Mouse (Mus musculus) MEL (cell line): ENCODE results near the gene Arhgap9. TPM values are rescaled to one million over a fixed set of nuclear protein-coding genes. Genes with fewer than 3 reads are reported as not detected.

ENCODE experiments used
- DNase-seq: peaks from one replicate; pipeline ENCODE4 v3.0.0; 2011; ENCODE audit warnings: low read depth, low spot score
- H3K27ac ChIP-seq: 2 replicates; pipeline ENCODE4 v1.5.1; 2012; ENCODE audit warnings: low read depth, mild to moderate bottlenecking, control low read depth, low read length, moderate library complexity; ENCODE audit not compliant: control insufficient read depth
- H3K27me3 ChIP-seq, 2 experiments: fragments of 150-350 bp in 1 of 2; sonication (generic) in 1 of 2; 2 replicates each; pipeline ENCODE4 v1.6.1; 2012; ENCODE audit warnings: low read length in 2 of 2, mild to moderate bottlenecking in 2 of 2, improper control_type of control experiment in 1 of 2, moderate library complexity in 1 of 2; ENCODE audit not compliant: insufficient read depth in 2 of 2, control insufficient read depth in 1 of 2
- H3K36me3 ChIP-seq, 2 experiments: 2 replicates each; pipeline ENCODE4 v1.6.1; 2012 to 2014; ENCODE audit warnings: low read length in 2 of 2, improper control_type of control experiment in 1 of 2, inconsistent platforms in 1 of 2, mild to moderate bottlenecking in 1 of 2; ENCODE audit not compliant: insufficient read depth in 2 of 2, control insufficient read depth in 1 of 2
- H3K4me1 ChIP-seq, 2 experiments: fragments of 150-350 bp in 1 of 2; sonication (generic) in 1 of 2; 2 replicates each; pipeline ENCODE4 v1.6.1; 2012; ENCODE audit warnings: low read length in 2 of 2, improper control_type of control experiment in 1 of 2, mild to moderate bottlenecking in 1 of 2; ENCODE audit not compliant: insufficient read depth in 2 of 2, control insufficient read depth in 1 of 2
- H3K4me3 ChIP-seq, 2 experiments: fragments of 150-350 bp in 1 of 2; sonication (generic) in 1 of 2; 2 replicates each; pipeline ENCODE4 v1.5.1; 2012; ENCODE audit warnings: low read depth in 2 of 2, low read length in 2 of 2, mild to moderate bottlenecking in 2 of 2, moderate library complexity in 2 of 2, control low read depth in 1 of 2, improper control_type of control experiment in 1 of 2; ENCODE audit not compliant: control insufficient read depth in 1 of 2, insufficient read depth in 1 of 2
- H3K79me2 ChIP-seq: 2 replicates; pipeline ENCODE4 v1.6.1; 2012; ENCODE audit warnings: mild to moderate bottlenecking, low read length, moderate library complexity; ENCODE audit not compliant: control insufficient read depth, poor library complexity, insufficient read depth
- H3K9ac ChIP-seq: 2 replicates; pipeline ENCODE4 v1.6.1; 2012; ENCODE audit warnings: low read depth, mild to moderate bottlenecking, control low read depth, low read length, moderate library complexity; ENCODE audit not compliant: control insufficient read depth, poor library complexity, severe bottlenecking
- H3K9me3 ChIP-seq: fragments of 150-350 bp; sonication (generic); replicated peaks from 2 replicates; pipeline ENCODE4 v1.6.1; 2012; ENCODE audit warnings: mild to moderate bottlenecking, low read length, improper control_type of control experiment, moderate library complexity; ENCODE audit not compliant: insufficient read depth
- BHLHE40 ChIP-seq: IDR thresholded peaks from 2 replicates; pipeline ENCODE4 v1.6.1; 2012; ENCODE audit warnings: low read depth, mild to moderate bottlenecking, inconsistent platforms, low read length, improper control_type of control experiment, borderline replicate concordance
- CHD1 ChIP-seq: IDR thresholded peaks from 2 replicates; pipeline ENCODE4 v1.6.1; 2012; ENCODE audit warnings: low read depth, mild to moderate bottlenecking, inconsistent platforms, low read length, improper control_type of control experiment
- CHD2 ChIP-seq: IDR thresholded peaks from 2 replicates; pipeline ENCODE4 v1.6.1; 2011; ENCODE audit warnings: low read length, improper control_type of control experiment
- E2F4 ChIP-seq: IDR thresholded peaks from 2 replicates; pipeline ENCODE4 v1.6.1; 2011; ENCODE audit warnings: low read depth, low read length, improper control_type of control experiment, borderline replicate concordance
- ELF1 ChIP-seq: IDR thresholded peaks from 2 replicates; pipeline ENCODE4 v1.6.1; 2014; ENCODE audit warnings: low read depth, mild to moderate bottlenecking, inconsistent platforms, low read length, improper control_type of control experiment, moderate library complexity
- EP300 ChIP-seq, 2 experiments: IDR thresholded peaks; 2 replicates each; pipeline ENCODE4 v1.6.1; 2011; ENCODE audit warnings: improper control_type of control experiment in 2 of 2, low read length in 2 of 2, low read depth in 1 of 2, mild to moderate bottlenecking in 1 of 2
- ETS1 ChIP-seq: IDR thresholded peaks from 2 replicates; pipeline ENCODE4 v1.6.1; 2012; ENCODE audit warnings: low read depth, mild to moderate bottlenecking, inconsistent platforms, low read length, improper control_type of control experiment, moderate library complexity
- GABPA ChIP-seq: IDR thresholded peaks from 2 replicates; pipeline ENCODE4 v1.6.1; 2012; ENCODE audit warnings: low read depth, mild to moderate bottlenecking, inconsistent platforms, low read length, improper control_type of control experiment, moderate library complexity
- GATA1 ChIP-seq: IDR thresholded peaks from 2 replicates; pipeline ENCODE4 v1.6.1; 2011; ENCODE audit warnings: low read depth, low read length, improper control_type of control experiment
- JUND ChIP-seq: IDR thresholded peaks from 2 replicates; pipeline ENCODE4 v1.6.1; 2011; ENCODE audit warnings: low read depth, mild to moderate bottlenecking, improper control_type of control experiment, low read length
- KAT2A ChIP-seq: conservative IDR thresholded peaks from 2 replicates; pipeline ENCODE4 v1.6.1; 2012; ENCODE audit warnings: low read depth, low read length, improper control_type of control experiment, inconsistent platforms
- MAFK ChIP-seq: IDR thresholded peaks from 2 replicates; pipeline ENCODE4 v1.6.1; 2011; ENCODE audit warnings: low read depth, mild to moderate bottlenecking, low read length, improper control_type of control experiment, borderline replicate concordance
- MAX ChIP-seq: IDR thresholded peaks from 2 replicates; pipeline ENCODE4 v1.6.1; 2011; ENCODE audit warnings: low read length, improper control_type of control experiment
- MEF2A ChIP-seq: IDR thresholded peaks from 2 replicates; pipeline ENCODE4 v1.6.1; 2014; ENCODE audit warnings: low read depth, mild to moderate bottlenecking, inconsistent platforms, low read length, improper control_type of control experiment; ENCODE audit not compliant: poor library complexity, insufficient replicate concordance, severe bottlenecking; ENCODE audit errors: extremely low read depth
- MXI1 ChIP-seq: IDR thresholded peaks from 2 replicates; pipeline ENCODE4 v1.6.1; 2011; ENCODE audit warnings: mild to moderate bottlenecking, low read depth, low read length, improper control_type of control experiment
- MYB ChIP-seq: IDR thresholded peaks from 2 replicates; pipeline ENCODE4 v1.6.1; 2011; ENCODE audit warnings: mild to moderate bottlenecking, low read depth, low read length, improper control_type of control experiment
- MYC ChIP-seq: IDR thresholded peaks from 2 replicates; pipeline ENCODE4 v1.6.1; 2011; ENCODE audit warnings: low read depth, mild to moderate bottlenecking, low read length, improper control_type of control experiment, moderate library complexity
- NELFE ChIP-seq: IDR thresholded peaks from 2 replicates; pipeline ENCODE4 v1.6.1; 2011; ENCODE audit warnings: low read depth, low read length, improper control_type of control experiment
- NRF1 ChIP-seq: IDR thresholded peaks from 2 replicates; pipeline ENCODE4 v1.6.1; 2014; ENCODE audit warnings: low read depth, mild to moderate bottlenecking, inconsistent platforms, low read length, improper control_type of control experiment, moderate library complexity; ENCODE audit not compliant: poor library complexity, insufficient read depth, severe bottlenecking
- POLR2A ChIP-seq, 2 experiments: IDR thresholded peaks; 2 replicates each; pipeline ENCODE4 v1.6.1; 2011 to 2012; ENCODE audit warnings: low read length in 2 of 2, mild to moderate bottlenecking in 2 of 2, control low read depth in 1 of 2, improper control_type of control experiment in 1 of 2, low read depth in 1 of 2, moderate library complexity in 1 of 2; ENCODE audit not compliant: control insufficient read depth in 1 of 2, insufficient read depth in 1 of 2, poor library complexity in 1 of 2
- POLR2AphosphoS5 ChIP-seq: IDR thresholded peaks from 2 replicates; pipeline ENCODE4 v1.6.1; 2012; ENCODE audit warnings: low read depth, borderline replicate concordance, mild to moderate bottlenecking, inconsistent platforms, low read length, moderate library complexity, mixed read lengths
- RCOR1 ChIP-seq: IDR thresholded peaks from 2 replicates; pipeline ENCODE4 v1.6.1; 2012; ENCODE audit warnings: low read depth, mild to moderate bottlenecking, inconsistent platforms, low read length, improper control_type of control experiment
- SMC3 ChIP-seq: IDR thresholded peaks from 2 replicates; pipeline ENCODE4 v1.6.1; 2011; ENCODE audit warnings: low read depth, low read length, improper control_type of control experiment
- TAL1 ChIP-seq: IDR thresholded peaks from 2 replicates; pipeline ENCODE4 v1.6.1; 2012; ENCODE audit warnings: mild to moderate bottlenecking, inconsistent platforms, low read length, moderate library complexity, mixed read lengths
- TCF12 ChIP-seq: IDR thresholded peaks from 2 replicates; pipeline ENCODE4 v1.6.1; 2014; ENCODE audit warnings: low read depth, mild to moderate bottlenecking, inconsistent platforms, low read length, improper control_type of control experiment, moderate library complexity
- UBTF ChIP-seq: IDR thresholded peaks from 2 replicates; pipeline ENCODE4 v1.6.1; 2012; ENCODE audit warnings: low read depth, mild to moderate bottlenecking, inconsistent platforms, low read length, improper control_type of control experiment, moderate library complexity, borderline replicate concordance; ENCODE audit not compliant: insufficient read depth
- USF1 ChIP-seq: IDR thresholded peaks from 2 replicates; pipeline ENCODE4 v1.6.1; 2014; ENCODE audit warnings: low read depth, mild to moderate bottlenecking, inconsistent platforms, low read length, improper control_type of control experiment, moderate library complexity
- ZC3H11A ChIP-seq: IDR thresholded peaks from 2 replicates; pipeline ENCODE4 v1.6.1; 2012; ENCODE audit warnings: low read depth, mild to moderate bottlenecking, inconsistent platforms, low read length, improper control_type of control experiment
- ZMIZ1 ChIP-seq: IDR thresholded peaks from 2 replicates; pipeline ENCODE4 v1.6.1; 2012; ENCODE audit warnings: low read depth, mild to moderate bottlenecking, inconsistent platforms, low read length, improper control_type of control experiment, moderate library complexity
- ZNF384 ChIP-seq: IDR thresholded peaks from 2 replicates; pipeline ENCODE4 v1.6.1; 2012; ENCODE audit warnings: low read depth, mild to moderate bottlenecking, inconsistent platforms, low read length, improper control_type of control experiment
- polyA plus RNA-seq, 2 experiments: library from polyadenylated mRNA; stranded (reverse) in 1 of 2; unstranded in 1 of 2; fragments of >175 nt in 1 of 2; fragments of >200 nt in 1 of 2; gene quantifications; 2 replicates each; pipeline versions ENCODE4 v1.2.1 to v1.2.4; 2012; ENCODE audit warnings: low replicate concordance in 2 of 2, low read depth in 1 of 2; ENCODE audit not compliant: insufficient read length in 2 of 2, insufficient read depth in 1 of 2, missing spikeins in 1 of 2
- total RNA-seq: library from RNA; depleted of rRNA; stranded (reverse); fragments of 300-350 nt; gene quantifications from 2 replicates; pipeline ENCODE4 v1.2.3, GENCODE M21; 2012

The Arhgap9 gene
- total and polyA plus RNA-seq, 3 experiments = 24.4 to 41.1 TPM; not detected in 1

GRCm38 (mm10) chr10:127349810-127350209 is 28.0 kb downstream of the Arhgap9 start:
- H3K4me3 ChIP-seq = no peak overlapping the region
- no peak overlapping the region for H3K9ac ChIP-seq
- H3K79me2 ChIP-seq = no peaks in the 10 kb centered on the region
- TF ChIP-seq GATA1 (no peak), E2F4 (no peak), TAL1 (no peak), CHD1 (no peak), MAX (no peak), ZMIZ1 (no peak), CHD2 (no peak), MAFK (no peak), ELF1 (no peak), RCOR1 (no peak), JUND (no peak), KAT2A (no peak), ETS1 (no peak), SMC3 (no peak), MXI1 (no peak)
- TF ChIP-seq, all 39 proteins: peak for 0
- peaks cover 0 to 1% of the 10 kb centered on the region in 2 experiments; a peak in 2 of 4 replicates for H3K27me3 ChIP-seq
- no peaks in the 10 kb centered on the region for H3K36me3 ChIP-seq
- H3K9me3 ChIP-seq = no peaks in the 10 kb centered on the region
- no peak for DNase-seq
- no peak overlapping the region for H3K27ac ChIP-seq
- peaks cover 0 to 14% of the 10 kb centered on the region in 2 experiments; a peak in 2 of 4 replicates for H3K4me1 ChIP-seq

GRCm38 (mm10) chr10:127350594-127351284 is 29.0 kb downstream of the Arhgap9 start:
- Histone ChIP-seq H3K36me3 (no peaks in the 10 kb centered on the region), H3K27me3 (peaks cover 0 to 1% of the 10 kb centered on the region in 2 experiments; a peak in 2 of 4 replicates), H3K79me2 (no peaks in the 10 kb centered on the region), H3K4me3 (peak overlapping the region; percentile 46 to 67), H3K4me1 (peaks cover 0 to 14% of the 10 kb centered on the region in 2 experiments; a peak in 2 of 4 replicates), H3K9me3 (no peaks in the 10 kb centered on the region), H3K27ac (no peak overlapping the region), H3K9ac (peak overlapping the region; percentile 55)
- DNase-seq = peak; percentile 87
- TF ChIP-seq CHD2 = no peak
- peak; percentile 34; the same call in 1 of the 2 replicates for TF ChIP-seq ZC3H11A
- peak; percentile 52; the same call in 1 of the 2 replicates for TF ChIP-seq MYC
- no peak for TF ChIP-seq E2F4
- no peak for TF ChIP-seq CHD1
- no peak for TF ChIP-seq ZNF384
- TF ChIP-seq NRF1 = no peak
- no peak for TF ChIP-seq POLR2AphosphoS5
- no peak; a peak in 1 of 4 replicates for TF ChIP-seq EP300 (IDR thresholded peaks at IDR 0.05; ENCODE audit: low read depth in 1 of 2, low read length in 2 of 2)
- TF ChIP-seq ELF1 = peak; percentile 68
- TF ChIP-seq UBTF = no peak
- peak; percentile 57 for TF ChIP-seq NELFE
- TF ChIP-seq POLR2A (IDR thresholded peaks at IDR 0.05; ENCODE audit: control insufficient read depth in 1 of 2, insufficient read depth in 1 of 2, low read depth in 1 of 2, low read length in 2 of 2, poor library complexity in 1 of 2) = peak; percentile 46 to 63; a peak in 2 of 4 replicates
- no peak for TF ChIP-seq MYB
- peak; percentile 63 for TF ChIP-seq SMC3
- TF ChIP-seq TCF12 = peak; percentile 22; the same call in 1 of the 2 replicates
- TF ChIP-seq USF1 = no peak
- TF ChIP-seq GABPA = no peak
- no peak for TF ChIP-seq BHLHE40
- no peak for TF ChIP-seq MEF2A
